Mouse (Mus musculus) midbrain, embryonic 15.5 days (tissue): Measurements from ENCODE around the gene Card14. TPM values are rescaled to one million over a fixed set of nuclear protein-coding genes. Genes with fewer than 3 reads are reported as not detected.
"Not testable (repeated sequence)": the region's sequence is repeated elsewhere in the genome, so short reads cannot be mapped to it uniquely, and the experiment has no call there.

Experiments used
- ATAC-seq: fragments of 200-750 bp; cut with Nextera tagmentation; replicated peaks from 2 replicates; pipeline ENCODE4 v1.8.0; 2017; ENCODE audit warnings: moderate TSS enrichment
- H3K27ac ChIP-seq: fragments of 300-500 bp; sonication (generic); 2 replicates; pipeline ENCODE4 v1.5.1; 2015; ENCODE audit warnings: mild to moderate bottlenecking, inconsistent platforms
- H3K27me3 ChIP-seq: fragments of 300-500 bp; sonication (generic); replicated peaks from 2 replicates; pipeline ENCODE4 v1.6.1; 2015; ENCODE audit warnings: inconsistent platforms
- H3K36me3 ChIP-seq: fragments of 300-500 bp; sonication (generic); replicated peaks from 2 replicates; pipeline ENCODE4 v1.6.1; 2015; ENCODE audit warnings: inconsistent platforms
- H3K4me1 ChIP-seq: fragments of 300-500 bp; sonication (generic); 2 replicates; pipeline ENCODE4 v1.6.1; 2015; ENCODE audit warnings: inconsistent platforms
- H3K4me2 ChIP-seq: fragments of 300-500 bp; sonication (generic); 2 replicates; pipeline ENCODE4 v1.6.1; 2015; ENCODE audit warnings: inconsistent platforms, mild to moderate bottlenecking, moderate library complexity
- H3K4me3 ChIP-seq: fragments of 300-500 bp; sonication (generic); 2 replicates; pipeline ENCODE4 v1.5.1; 2015; ENCODE audit warnings: mild to moderate bottlenecking, inconsistent platforms
- H3K9ac ChIP-seq: fragments of 300-500 bp; sonication (generic); 2 replicates; pipeline ENCODE4 v1.6.1; 2015; ENCODE audit warnings: mild to moderate bottlenecking, inconsistent platforms
- H3K9me3 ChIP-seq: fragments of 300-500 bp; sonication (generic); 2 replicates; pipeline ENCODE4 v1.6.1; 2016; ENCODE audit warnings: inconsistent platforms
- WGBS: fragments of 180-500 bp; shearing (Covaris S2); methylation state at CpG from one replicate; pipeline ENCODE4 v1.1.7; 2015; ENCODE audit warnings: mixed read lengths; 5-methylcytosine and 5-hydroxymethylcytosine counted together
- polyA plus RNA-seq: library from polyadenylated mRNA; unstranded; fragments of >200 nt; fragmentation: Nextera tagmentation; extraction: Ambion mirVana; gene quantifications from 2 replicates; pipeline ENCODE4 v1.2.1, GENCODE M21; 2015

Card14 gene
- polyA plus RNA-seq, 1 experiment from 2014 or later: 0.34 TPM

- no peak for ATAC-seq
- Histone ChIP-seq H3K36me3 (no peaks in the 10 kb centered on the region), H3K9me3 (no peaks in the 10 kb centered on the region), H3K27me3 (no peaks in the 10 kb centered on the region), H3K27ac (no peak overlapping the region), H3K9ac (no peak overlapping the region), H3K4me1 (no peaks in the 10 kb centered on the region), H3K4me2 (no peak overlapping the region), H3K4me3 (no peak overlapping the region)
- 88% methylated on average over 9 of the region's 9 CpGs for WGBS
Observed at GRCm38 (mm10) chr11:119381631-119382337, 74.2 kb downstream of the Card14 start.

GRCm38 (mm10) chr11:119382338-119382850 lies 74.8 kb downstream of the Card14 start:
- no peak overlapping the region for H3K4me2 ChIP-seq
- 79% methylated on average over 6 of the region's 6 CpGs for whole genome bisulfite sequencing
- ATAC-seq: no peak

GRCm38 (mm10) chr11:119384904-119385303 lies 77.3 kb downstream of the Card14 start:
- 83% methylated on average over 4 of the region's 4 CpGs for WGBS
- peaks cover 19% of the 10 kb centered on the region for H3K27me3 ChIP-seq
- no peaks in the 10 kb centered on the region for H3K9me3 ChIP-seq
- no peak overlapping the region for H3K9ac ChIP-seq
- H3K4me1 ChIP-seq: peaks cover 3% of the 10 kb centered on the region
- no peak overlapping the region for H3K4me3 ChIP-seq
- no peak overlapping the region for H3K4me2 ChIP-seq
- ATAC-seq: no peak
- no peak overlapping the region for H3K27ac ChIP-seq
- H3K36me3 ChIP-seq: no peaks in the 10 kb centered on the region

More at GRCm38 (mm10) chr11:119382338-119382850, 74.8 kb downstream of the Card14 start:
- Histone ChIP-seq H3K36me3 (no peaks in the 10 kb centered on the region), H3K27ac (no peak overlapping the region), H3K9me3 (no peaks in the 10 kb centered on the region), H3K9ac (no peak overlapping the region), H3K4me3 (no peak overlapping the region), H3K27me3 (no peaks in the 10 kb centered on the region), H3K4me1 (no peaks in the 10 kb centered on the region)

- H3K4me1 ChIP-seq: peaks cover 14% of the 10 kb centered on the region
- no peak overlapping the region for H3K4me2 ChIP-seq
- H3K27me3 ChIP-seq: peaks cover 33% of the 10 kb centered on the region
- no peaks in the 10 kb centered on the region for H3K36me3 ChIP-seq
- H3K27ac ChIP-seq: no peak overlapping the region
- no peaks in the 10 kb centered on the region for H3K9me3 ChIP-seq
- 89% methylated on average over 5 of the region's 5 CpGs for WGBS
- H3K9ac ChIP-seq: no peak overlapping the region
- no peak for ATAC-seq
- H3K4me3 ChIP-seq: no peak overlapping the region
Observed at GRCm38 (mm10) chr11:119386306-119386705, 78.7 kb downstream of the Card14 start.

GRCm38 (mm10) chr11:119387273-119387672 lies 79.7 kb downstream of the Card14 start:
- ATAC-seq, H3K27ac ChIP-seq, H3K9me3 ChIP-seq, H3K4me3 ChIP-seq, H3K9ac ChIP-seq, H3K36me3 ChIP-seq, H3K4me2 ChIP-seq: not testable (repeated sequence)
- Histone ChIP-seq H3K4me1 (peaks cover 14% of the 10 kb centered on the region), H3K27me3 (peaks cover 43% of the 10 kb centered on the region)
- 47% methylated on average over 3 of the region's 3 CpGs for WGBS

GRCm38 (mm10) chr11:119389851-119390270 lies 82.3 kb downstream of the Card14 start:
- Histone ChIP-seq H3K9me3 (no peaks in the 10 kb centered on the region), H3K36me3 (no peaks in the 10 kb centered on the region), H3K4me1 (peaks cover 24% of the 10 kb centered on the region), H3K4me2 (peak overlapping the region; percentile 91), H3K27me3 (peaks cover 67% of the 10 kb centered on the region), H3K9ac (peak overlapping the region; percentile 40), H3K27ac (no peak overlapping the region), H3K4me3 (peak overlapping the region; percentile 43)
- no peak for ATAC-seq
- WGBS: 1% methylated on average over 33 of the region's 35 CpGs

GRCm38 (mm10) chr11:119390271-119391231 lies 83.0 kb downstream of the Card14 start:
- no peak for ATAC-seq
- Histone ChIP-seq H3K4me1 (peaks cover 24% of the 10 kb centered on the region), H3K4me3 (peak overlapping the region; percentile 43), H3K27me3 (peaks cover 74% of the 10 kb centered on the region), H3K36me3 (no peaks in the 10 kb centered on the region), H3K4me2 (peak overlapping the region; percentile 91), H3K27ac (no peak overlapping the region), H3K9me3 (no peaks in the 10 kb centered on the region), H3K9ac (peak overlapping the region; percentile 40)
- 2% methylated on average over 53 of the region's 53 CpGs for WGBS

- peaks cover 76% of the 10 kb centered on the region for H3K27me3 ChIP-seq
- peaks cover 24% of the 10 kb centered on the region for H3K4me1 ChIP-seq
- ATAC-seq: no peak
Observed at GRCm38 (mm10) chr11:119391386-119392000, 83.9 kb downstream of the Card14 start.

GRCm38 (mm10) chr11:119392001-119392614 lies 84.5 kb downstream of the Card14 start:
- Histone ChIP-seq H3K4me1 (peaks cover 24% of the 10 kb centered on the region), H3K9ac (no peak overlapping the region), H3K27ac (no peak overlapping the region), H3K4me3 (no peak overlapping the region), H3K27me3 (peaks cover 76% of the 10 kb centered on the region), H3K36me3 (no peaks in the 10 kb centered on the region), H3K4me2 (no peak overlapping the region), H3K9me3 (no peaks in the 10 kb centered on the region)
- 7% methylated on average over 12 of the region's 12 CpGs for WGBS
- ATAC-seq: no peak

More at GRCm38 (mm10) chr11:119391386-119392000, 83.9 kb downstream of the Card14 start:
- H3K36me3 ChIP-seq: no peaks in the 10 kb centered on the region
- no peak overlapping the region for H3K9ac ChIP-seq
- no peak overlapping the region for H3K27ac ChIP-seq
- H3K4me3 ChIP-seq: no peak overlapping the region
- H3K9me3 ChIP-seq: no peaks in the 10 kb centered on the region
- no peak overlapping the region for H3K4me2 ChIP-seq
- 31% methylated on average over 7 of the region's 7 CpGs for WGBS

- peak within 1 kb of the TSS; percentile 54 for H3K4me2 ChIP-seq
- no peaks in the 10 kb centered on the region for H3K9me3 ChIP-seq
- 0 out of 2 replicates have a peak within 1 kb of the TSS, but pooled peaks have one; percentile 17 for H3K9ac ChIP-seq
- H3K4me3 ChIP-seq: peak within 1 kb of the TSS; percentile 34
- H3K27me3 ChIP-seq: peaks cover 76% of the 10 kb centered on the region
- H3K27ac ChIP-seq: no peak within 1 kb of the TSS
- WGBS: under 1% methylated on average over 19 of the region's 19 CpGs
- peaks cover 24% of the 10 kb centered on the region for H3K4me1 ChIP-seq
- H3K36me3 ChIP-seq: no peaks in the 10 kb centered on the region
- ATAC-seq: no peak
Observed at GRCm38 (mm10) chr11:119392800-119393482, 85.4 kb downstream of the Card14 start, which contains the start of gene Rnf213. Gene Rnf213 (plus strand): TSS chr11:119393100.

GRCm38 (mm10) chr11:119393483-119393804 lies 85.9 kb downstream of the Card14 start:
- Histone ChIP-seq H3K27me3 (peaks cover 71% of the 10 kb centered on the region), H3K9ac (no peak overlapping the region), H3K36me3 (no peaks in the 10 kb centered on the region), H3K27ac (no peak overlapping the region), H3K4me3 (peak overlapping the region; percentile 34), H3K9me3 (no peaks in the 10 kb centered on the region), H3K4me1 (peaks cover 24% of the 10 kb centered on the region), H3K4me2 (peak overlapping the region; percentile 54)
- 26% methylated on average over 7 of the region's 7 CpGs for WGBS
- no peak for ATAC-seq
